Mouse (Mus musculus): ENCODE results near the gene Hcst. TPM values are rescaled to one million over a fixed set of nuclear protein-coding genes. Genes with fewer than 3 reads are reported as not detected.
A peak's percentile ranks its signal among the peaks of the same experiment; 100 is the strongest.

Gene Hcst
- total and polyA plus RNA-seq, 3 experiments, result 11.8 to 11.9 (median 11.8) TPM

DNA sequence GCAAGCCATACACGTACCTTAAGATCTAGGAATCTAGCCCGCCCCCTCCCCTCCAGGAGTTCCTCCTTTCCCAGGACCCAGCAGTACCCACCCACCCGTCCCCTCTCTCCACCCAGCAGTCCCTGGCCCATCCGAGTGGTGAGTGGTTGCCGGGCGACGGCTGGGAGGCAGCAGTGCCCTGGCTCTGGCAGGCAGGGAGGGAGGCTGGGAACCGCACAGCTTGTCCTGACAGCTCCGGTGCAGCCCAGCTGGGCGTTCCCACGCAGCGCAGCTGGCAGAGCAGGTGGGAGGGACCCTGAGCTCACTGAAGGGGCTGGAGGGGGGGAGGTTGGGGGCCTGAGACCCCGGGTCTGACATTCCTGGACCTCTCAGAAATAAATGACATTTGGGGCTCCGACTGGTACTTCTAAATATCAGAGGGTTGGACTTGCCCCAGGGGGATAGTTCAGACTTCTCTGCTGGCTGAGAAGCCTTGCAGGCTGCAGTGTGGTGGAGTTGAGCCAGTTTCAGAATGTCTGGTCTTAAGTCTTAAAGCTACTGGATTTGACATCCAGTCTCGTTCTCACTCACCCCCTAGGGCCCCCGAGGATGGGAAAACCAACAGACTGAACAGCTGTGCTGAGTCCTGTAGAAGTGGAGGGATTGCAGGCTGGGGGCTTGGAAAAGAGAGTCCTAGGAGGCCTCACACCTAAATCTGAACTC is 38.1 kb upstream of the Hcst start, which contains the start of the genes Kirrel2 and Nphs1:
Gene Kirrel2, minus strand, starts transcription at position 62 of the 702 bp plus-strand sequence.
Gene Nphs1, plus strand, starts transcription at position 687 of the 702 bp plus-strand sequence.
- Histone ChIP-seq H3K27me3 (replicated peaks) (peaks cover 97% of the 10 kb centered on the region), H3K27ac (ENCODE audit: insufficient read depth, low read depth) (no peak within 1 kb of the TSS), H3K4me1 (ENCODE audit: control insufficient read depth in 1 of 2, insufficient read depth in 2 of 2) (peaks cover 16 to 31% of the 10 kb centered on the region in 2 experiments), H3K4me2 (ENCODE audit: insufficient read depth, low read depth, poor library complexity, severe bottlenecking) (peak within 1 kb of the TSS; percentile 39; the same call in 1 of the 2 replicates), H3K36me3 (replicated peaks in 1 of 2; ENCODE audit: control insufficient read depth in 1 of 2, insufficient read depth in 1 of 2, low read length in 1 of 2) (no peaks in the 10 kb centered on the region), H3K79me2 (replicated peaks; ENCODE audit: control insufficient read depth, extremely low read depth, insufficient read depth, poor library complexity, severe bottlenecking) (no peaks in the 10 kb centered on the region), H3K4me3 (replicated peaks in 1 of 3; ENCODE audit: low read depth in 2 of 3, low read length in 2 of 3, poor library complexity in 1 of 3) (no peak within 1 kb of the TSS), H3K9me3 (replicated peaks; ENCODE audit: low read length) (no peaks in the 10 kb centered on the region), H3K9ac (ENCODE audit: insufficient read depth, low read depth) (no peak within 1 kb of the TSS)
- DNase-seq (ENCODE audit: extremely low read depth), result peak; percentile 28
- no peak for TF ChIP-seq ZMIZ1 (IDR thresholded peaks at IDR 0.05; ENCODE audit: low read depth, low read length)
- TF ChIP-seq IRF4 (IDR thresholded peaks at IDR 0.05; ENCODE audit: low read depth, low read length), result 0 out of 2 replicates have a peak, but pooled peaks have one; percentile 34
- peak; percentile 26; the same call in 1 of the 2 replicates for TF ChIP-seq EP300 (IDR thresholded peaks at IDR 0.05; ENCODE audit: low read length)
- dilution Hi-C loops (cut with MboI; ENCODE audit: extremely low pct_ligation_motif_present, extremely low pct_unique_long_range_greater_than_20kb, low sequenced_read_pairs), result no loop called here
- in situ Hi-C loops (cut with MboI; ENCODE audit: low pct_ligation_motif_present, low pct_unique_long_range_greater_than_20kb, low sequenced_read_pairs), result no loop called here

DNA sequence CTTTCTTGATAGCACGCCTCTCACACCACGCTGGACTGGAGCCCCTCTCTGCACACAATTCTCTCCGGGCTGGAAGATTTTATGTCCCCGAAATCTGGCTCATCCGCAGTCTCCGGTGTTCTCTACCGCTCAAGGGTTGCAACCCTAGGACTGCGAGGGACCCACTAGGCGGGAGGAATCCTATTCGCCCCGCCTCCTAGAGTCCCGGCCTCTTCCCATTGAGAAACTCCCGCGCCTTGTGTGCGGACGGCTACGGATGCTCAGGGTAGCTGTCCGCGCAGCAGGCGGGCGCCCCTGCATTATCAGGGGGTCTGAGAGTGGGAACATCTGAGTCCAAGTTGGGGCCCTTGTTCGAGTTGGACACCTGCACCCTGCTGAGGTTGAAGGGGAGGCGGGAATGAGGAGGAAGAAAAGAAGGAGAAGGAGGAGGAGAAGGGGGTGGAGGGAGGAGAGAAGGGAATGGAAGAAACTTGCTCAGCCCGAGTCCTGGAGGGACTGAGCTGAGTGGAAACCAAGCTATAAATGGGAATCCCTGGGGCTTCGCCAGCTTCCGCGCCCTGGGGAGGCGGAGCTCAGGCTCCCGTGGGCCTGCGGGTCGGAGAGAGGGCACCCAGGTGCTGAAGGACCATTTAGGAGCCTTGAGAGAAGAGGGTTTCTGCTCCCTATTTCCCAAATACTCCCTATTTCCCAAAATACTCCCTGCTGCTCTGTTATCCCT is 37.4 kb upstream of the Hcst start:
- DNase-seq (ENCODE audit: extremely low read depth), result no peak
- H3K4me2 ChIP-seq (ENCODE audit: insufficient read depth, low read depth, poor library complexity, severe bottlenecking), result peak overlapping the region; percentile 39; the same call in 1 of the 2 replicates
- in situ Hi-C loops (cut with MboI; ENCODE audit: low pct_ligation_motif_present, low pct_unique_long_range_greater_than_20kb, low sequenced_read_pairs), result no loop called here
- H3K27ac ChIP-seq (ENCODE audit: insufficient read depth, low read depth), result no peak overlapping the region
- H3K9me3 ChIP-seq (replicated peaks; ENCODE audit: low read length), result no peaks in the 10 kb centered on the region
- no peak overlapping the region for H3K9ac ChIP-seq (ENCODE audit: insufficient read depth, low read depth)
- no peaks in the 10 kb centered on the region for H3K79me2 ChIP-seq (replicated peaks; ENCODE audit: control insufficient read depth, extremely low read depth, insufficient read depth, poor library complexity, severe bottlenecking)
- no peaks in the 10 kb centered on the region for H3K36me3 ChIP-seq (replicated peaks in 1 of 2; ENCODE audit: control insufficient read depth in 1 of 2, insufficient read depth in 1 of 2, low read length in 1 of 2)
- H3K4me3 ChIP-seq (replicated peaks in 1 of 3; ENCODE audit: low read depth in 2 of 3, low read length in 2 of 3, poor library complexity in 1 of 3), result no peak overlapping the region
- dilution Hi-C loops (cut with MboI; ENCODE audit: extremely low pct_ligation_motif_present, extremely low pct_unique_long_range_greater_than_20kb, low sequenced_read_pairs), result no loop called here
- peaks cover 96% of the 10 kb centered on the region for H3K27me3 ChIP-seq (replicated peaks)
- TF ChIP-seq HCFC1 (IDR thresholded peaks at IDR 0.05; ENCODE audit: low read depth, low read length) (no peak), E2F4 (IDR thresholded peaks at IDR 0.05; ENCODE audit: insufficient replicate concordance, low read depth, low read length) (no peak), POLR2A (IDR thresholded peaks at IDR 0.05; ENCODE audit: low read depth, low read length) (no peak), TCF12 (IDR thresholded peaks at IDR 0.05; ENCODE audit: low read depth, low read length) (no peak)
- peaks cover 16 to 31% of the 10 kb centered on the region in 2 experiments for H3K4me1 ChIP-seq (ENCODE audit: control insufficient read depth in 1 of 2, insufficient read depth in 2 of 2)

DNA sequence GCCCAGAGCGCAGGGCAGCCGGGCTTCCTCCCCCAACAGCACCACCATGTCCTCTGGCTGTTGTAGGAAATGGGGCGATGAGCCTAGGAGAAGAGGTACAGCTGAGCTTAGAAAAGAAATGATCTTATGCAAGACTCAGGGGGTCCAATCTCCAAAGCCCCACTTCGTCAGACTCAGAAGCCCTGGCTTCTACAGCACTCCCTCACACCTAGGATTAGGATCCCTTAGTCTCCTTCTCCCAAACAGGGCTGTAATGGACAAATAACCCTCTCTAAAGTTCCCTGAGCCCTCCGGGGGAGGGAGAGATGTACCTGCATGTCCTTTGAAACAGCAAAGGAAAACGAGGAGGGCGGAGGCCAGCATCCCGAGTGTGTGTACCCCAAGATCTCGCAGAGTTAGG is 36.8 kb upstream of the Hcst start:
- Histone ChIP-seq H3K4me1 (ENCODE audit: control insufficient read depth in 1 of 2, insufficient read depth in 2 of 2) (peaks cover 16 to 31% of the 10 kb centered on the region in 2 experiments), H3K27me3 (replicated peaks) (peaks cover 96% of the 10 kb centered on the region), H3K79me2 (replicated peaks; ENCODE audit: control insufficient read depth, extremely low read depth, insufficient read depth, poor library complexity, severe bottlenecking) (no peaks in the 10 kb centered on the region), H3K4me2 (ENCODE audit: insufficient read depth, low read depth, poor library complexity, severe bottlenecking) (no peak overlapping the region), H3K27ac (ENCODE audit: insufficient read depth, low read depth) (no peak overlapping the region), H3K9me3 (replicated peaks; ENCODE audit: low read length) (no peaks in the 10 kb centered on the region), H3K4me3 (replicated peaks in 1 of 3; ENCODE audit: low read depth in 2 of 3, low read length in 2 of 3, poor library complexity in 1 of 3) (no peak overlapping the region), H3K36me3 (replicated peaks in 1 of 2; ENCODE audit: control insufficient read depth in 1 of 2, insufficient read depth in 1 of 2, low read length in 1 of 2) (no peaks in the 10 kb centered on the region), H3K9ac (ENCODE audit: insufficient read depth, low read depth) (no peak overlapping the region)
- dilution Hi-C loops (cut with MboI; ENCODE audit: extremely low pct_ligation_motif_present, extremely low pct_unique_long_range_greater_than_20kb, low sequenced_read_pairs) (no loop called here), in situ Hi-C loops (cut with MboI; ENCODE audit: low pct_ligation_motif_present, low pct_unique_long_range_greater_than_20kb, low sequenced_read_pairs) (no loop called here)
- DNase-seq (ENCODE audit: extremely low read depth), result no peak
- TF ChIP-seq TBP (conservative IDR thresholded peaks at IDR 0.05; ENCODE audit: low read depth, low read length) (no peak), ELF1 (IDR thresholded peaks at IDR 0.05; ENCODE audit: low read depth, low read length) (no peak), USF2 (conservative IDR thresholded peaks at IDR 0.05; ENCODE audit: low read depth, low read length) (no peak), ZC3H11A (IDR thresholded peaks at IDR 0.05; ENCODE audit: low read depth, low read length) (no peak), PAX5 (IDR thresholded peaks at IDR 0.05; ENCODE audit: low read length) (no peak), USF1 (IDR thresholded peaks at IDR 0.05; ENCODE audit: low read depth, low read length) (no peak), UBTF (IDR thresholded peaks at IDR 0.05; ENCODE audit: low read depth, low read length) (no peak), SIN3A (IDR thresholded peaks at IDR 0.05; ENCODE audit: low read length) (no peak), BHLHE40 (IDR thresholded peaks at IDR 0.05; ENCODE audit: low read depth, low read length) (no peak), MEF2A (IDR thresholded peaks at IDR 0.05; ENCODE audit: borderline replicate concordance, low read depth, low read length) (no peak), RCOR1 (conservative IDR thresholded peaks at IDR 0.05; ENCODE audit: low read depth, low read length) (no peak), SMC3 (IDR thresholded peaks at IDR 0.05; ENCODE audit: low read depth, low read length) (no peak), E2F4 (IDR thresholded peaks at IDR 0.05; ENCODE audit: insufficient replicate concordance, low read depth, low read length) (no peak), GABPA (IDR thresholded peaks at IDR 0.05; ENCODE audit: insufficient replicate concordance, low read depth, low read length) (no peak), ZKSCAN1 (IDR thresholded peaks at IDR 0.05; ENCODE audit: borderline replicate concordance, low read depth, low read length) (no peak), MXI1 (IDR thresholded peaks at IDR 0.05; ENCODE audit: low read depth, low read length) (no peak), POLR2AphosphoS2 (IDR thresholded peaks at IDR 0.05; ENCODE audit: low read depth, low read length) (no peak), ZMIZ1 (IDR thresholded peaks at IDR 0.05; ENCODE audit: low read depth, low read length) (no peak)
